Mouse (Mus musculus) E14TG2a.4 (cell line): ENCODE results near the gene Pigz.

ENCODE experiments used
- CTCF ChIP-seq: conservative IDR thresholded peaks from 2 replicates; pipeline ENCODE4 v1.5.1; 2014; ENCODE audit warnings: low read length
- POU5F1 ChIP-seq: IDR thresholded peaks from 2 replicates; pipeline ENCODE4 v1.6.1; 2014; ENCODE audit warnings: low read length, borderline replicate concordance

DNA sequence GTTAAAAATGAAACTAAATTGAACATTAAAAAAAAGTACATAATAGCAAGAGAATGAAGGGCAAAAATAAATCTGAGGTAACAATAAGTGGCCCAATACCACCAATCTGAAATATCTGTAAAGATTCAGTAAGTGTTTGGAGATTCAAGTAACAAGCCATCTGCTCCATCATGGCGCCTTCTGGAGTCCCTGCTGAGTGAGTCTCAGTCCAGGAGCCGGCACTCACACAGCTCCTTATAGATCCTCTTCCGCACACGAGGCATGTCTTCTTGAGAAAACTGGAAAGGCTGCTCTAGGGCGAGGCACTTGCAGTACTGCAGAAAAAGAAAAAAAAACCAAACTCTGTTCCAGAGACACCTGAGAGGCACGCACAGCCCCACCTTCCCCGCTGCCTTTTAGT is 29.6 kb downstream of the Pigz start:
- TF ChIP-seq CTCF = no peak
- TF ChIP-seq POU5F1 = no peak
